Mouse (Mus musculus) forebrain, embryonic 13.5 days (tissue): ENCODE data around the gene Gm20489. TPM values are rescaled to one million over a fixed set of nuclear protein-coding genes. Genes with fewer than 3 reads are reported as not detected.

ENCODE experiments used
- ATAC-seq: fragments of 200-750 bp; cut with Nextera tagmentation; 2 replicates; pipeline ENCODE4 v1.8.0; 2017
- H3K27ac ChIP-seq: fragments of 300-500 bp; sonication (generic); 2 replicates; pipeline ENCODE4 v1.5.1; 2015; ENCODE audit warnings: inconsistent platforms, mild to moderate bottlenecking, moderate library complexity
- H3K27me3 ChIP-seq: fragments of 300-500 bp; sonication (generic); 2 replicates; pipeline ENCODE4 v1.6.1; 2015; ENCODE audit warnings: mild to moderate bottlenecking, inconsistent platforms
- H3K36me3 ChIP-seq: fragments of 300-500 bp; sonication (generic); 2 replicates; pipeline ENCODE4 v1.6.1; 2015; ENCODE audit warnings: mild to moderate bottlenecking, inconsistent platforms; ENCODE audit not compliant: poor library complexity, severe bottlenecking
- H3K4me1 ChIP-seq: fragments of 300-500 bp; sonication (generic); 2 replicates; pipeline ENCODE4 v1.6.1; 2015; ENCODE audit warnings: inconsistent platforms
- H3K4me2 ChIP-seq: fragments of 300-500 bp; sonication (generic); 2 replicates; pipeline ENCODE4 v1.6.1; 2015; ENCODE audit warnings: inconsistent platforms, mild to moderate bottlenecking, moderate library complexity
- H3K4me3 ChIP-seq: fragments of 300-500 bp; sonication (generic); 2 replicates; pipeline ENCODE4 v1.5.1; 2015; ENCODE audit warnings: mild to moderate bottlenecking, inconsistent platforms
- H3K9ac ChIP-seq: fragments of 300-500 bp; sonication (generic); 2 replicates; pipeline ENCODE4 v1.6.1; 2015; ENCODE audit warnings: mild to moderate bottlenecking, inconsistent platforms
- H3K9me3 ChIP-seq: fragments of 300-500 bp; sonication (generic); replicated peaks from 2 replicates; pipeline ENCODE4 v1.6.1; 2016; ENCODE audit warnings: inconsistent platforms
- WGBS: fragments of 180-500 bp; shearing (Covaris S2); methylation state at CpG from one replicate; pipeline ENCODE4 v1.1.7; 2015; 5-methylcytosine and 5-hydroxymethylcytosine counted together
- polyA plus RNA-seq: library from polyadenylated mRNA; unstranded; fragments of >200 nt; fragmentation: Nextera tagmentation; extraction: Ambion mirVana; gene quantifications from 2 replicates; pipeline ENCODE4 v1.2.1, GENCODE M21; 2015

Gm20489 gene
- polyA plus RNA-seq, 1 experiment from 2014 or later: not detected

GRCm38 (mm10) chrX:101287543-101287942 lies 18.7 kb upstream of the Gm20489 start:
- ATAC-seq: no peak
- Histone ChIP-seq H3K4me2 (no peak overlapping the region), H3K9me3 (no peaks in the 10 kb centered on the region), H3K36me3 (peaks cover 90% of the 10 kb centered on the region), H3K27me3 (no peaks in the 10 kb centered on the region), H3K9ac (no peak overlapping the region), H3K27ac (no peak overlapping the region), H3K4me1 (no peaks in the 10 kb centered on the region), H3K4me3 (no peak overlapping the region)
- WGBS: 95% methylated on average over 3 of the region's 3 CpGs

DNA sequence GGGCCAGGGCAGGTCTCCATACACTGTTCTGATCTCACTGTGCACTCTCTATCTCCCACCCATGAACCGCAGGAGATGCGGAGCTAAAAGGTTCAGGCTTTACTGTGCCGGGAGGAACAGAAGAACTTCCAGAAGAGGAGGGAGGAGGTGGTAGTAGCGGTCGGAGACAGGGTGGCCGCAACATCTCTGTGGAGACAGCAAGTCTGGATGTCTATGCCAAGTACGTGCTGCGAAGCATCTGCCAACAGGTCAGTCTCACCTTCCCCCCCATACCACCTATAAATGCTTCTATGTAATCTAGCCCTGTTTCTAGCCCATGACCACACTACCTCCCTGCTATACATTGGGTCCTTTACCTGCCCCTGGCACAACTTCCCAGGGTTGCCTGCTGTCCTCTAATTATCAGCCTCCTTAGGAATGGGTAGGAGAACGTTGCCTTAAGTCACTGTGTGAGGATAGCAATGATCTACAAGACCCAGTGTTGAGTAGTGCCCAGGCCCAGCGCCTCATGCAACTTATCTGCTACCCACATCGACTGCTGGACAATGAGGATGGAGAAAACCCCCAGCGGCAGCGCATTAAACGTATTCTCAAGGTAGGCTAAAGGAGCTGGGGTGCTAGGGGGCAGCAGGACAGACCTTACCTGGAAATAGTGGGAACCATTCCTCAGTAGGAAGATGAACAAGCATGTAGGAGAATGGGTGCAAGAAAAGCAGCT lies 17.3 kb upstream of the Gm20489 start:
- Histone ChIP-seq H3K4me1 (no peaks in the 10 kb centered on the region), H3K4me2 (no peak overlapping the region), H3K36me3 (peaks cover 91% of the 10 kb centered on the region), H3K9me3 (no peaks in the 10 kb centered on the region), H3K9ac (no peak overlapping the region), H3K4me3 (no peak overlapping the region), H3K27ac (no peak overlapping the region), H3K27me3 (no peaks in the 10 kb centered on the region)
- WGBS: 90% methylated on average over 14 of the region's 14 CpGs
- ATAC-seq: no peak

DNA sequence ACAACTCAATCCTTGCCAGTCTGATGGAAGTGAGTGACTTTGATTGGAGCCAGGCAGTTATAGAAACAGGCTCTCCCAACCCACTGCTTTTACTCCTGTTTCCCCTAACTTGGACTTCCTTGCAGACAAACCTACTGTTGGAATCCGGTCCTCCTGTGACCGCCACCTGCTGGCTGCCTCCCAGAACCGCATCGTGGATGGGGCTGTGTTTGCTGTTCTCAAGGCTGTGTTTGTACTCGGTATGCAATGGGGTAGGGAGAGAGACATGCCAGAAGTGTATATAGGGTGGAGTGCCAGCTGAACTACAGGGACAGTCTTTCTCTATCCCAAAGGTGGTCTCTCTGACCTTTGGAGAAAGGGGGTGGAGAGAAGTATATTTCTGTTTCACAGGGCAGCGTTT lies 16.7 kb upstream of the Gm20489 start:
- no peaks in the 10 kb centered on the region for H3K4me1 ChIP-seq
- no peak overlapping the region for H3K4me2 ChIP-seq
- H3K4me3 ChIP-seq: no peak overlapping the region
- H3K9me3 ChIP-seq: no peaks in the 10 kb centered on the region
- no peak overlapping the region for H3K9ac ChIP-seq
- 32% methylated on average over 6 of the region's 6 CpGs for WGBS
- H3K27me3 ChIP-seq: no peaks in the 10 kb centered on the region
- peaks cover 87% of the 10 kb centered on the region for H3K36me3 ChIP-seq
- H3K27ac ChIP-seq: no peak overlapping the region
- ATAC-seq: peak; percentile 67

GRCm38 (mm10) chrX:101282813-101283212 lies 14.0 kb upstream of the Gm20489 start:
- 81% methylated on average over 6 of the region's 6 CpGs for WGBS
- no peaks in the 10 kb centered on the region for H3K27me3 ChIP-seq
- H3K9me3 ChIP-seq: no peaks in the 10 kb centered on the region
- H3K4me1 ChIP-seq: no peaks in the 10 kb centered on the region
- H3K36me3 ChIP-seq: peaks cover 77% of the 10 kb centered on the region
- H3K27ac ChIP-seq: no peak overlapping the region
- no peak overlapping the region for H3K9ac ChIP-seq
- ATAC-seq: no peak
- H3K4me2 ChIP-seq: no peak overlapping the region
- no peak overlapping the region for H3K4me3 ChIP-seq

GRCm38 (mm10) chrX:101273875-101274738 lies 5.3 kb upstream of the Gm20489 start, which contains the start of gene Med12:
Gene Med12 (plus strand): TSS chrX:101274030.
- Histone ChIP-seq H3K4me2 (peak within 1 kb of the TSS; percentile 57), H3K9me3 (no peaks in the 10 kb centered on the region), H3K4me1 (peaks cover 10% of the 10 kb centered on the region; the same call in 1 of the 2 replicates), H3K27ac (peak within 1 kb of the TSS; percentile 51), H3K27me3 (no peaks in the 10 kb centered on the region), H3K9ac (peak within 1 kb of the TSS; percentile 73), H3K36me3 (peaks cover 22% of the 10 kb centered on the region), H3K4me3 (peak within 1 kb of the TSS; percentile 56)
- peak; percentile 99 for ATAC-seq
- WGBS: 14% methylated on average over 54 of the region's 54 CpGs

DNA sequence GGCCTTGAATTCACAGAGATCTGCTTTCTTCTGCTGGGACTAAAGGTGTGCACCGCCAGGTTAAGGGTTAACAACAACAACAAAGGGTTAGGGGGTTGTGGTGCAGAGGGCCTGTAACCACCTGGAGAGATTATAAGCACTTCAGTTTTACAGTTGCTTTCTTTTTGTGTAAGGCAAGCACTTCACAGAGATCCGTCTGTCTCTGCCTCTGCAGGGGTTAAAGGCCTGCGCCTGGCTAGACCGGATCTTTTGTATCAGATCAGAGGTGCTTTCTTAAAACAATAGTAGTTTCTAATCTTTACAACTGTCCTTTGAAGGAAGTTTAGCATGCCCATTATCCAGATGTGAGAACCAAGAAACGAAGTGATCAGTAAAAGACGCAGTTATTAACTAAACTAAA lies 4.6 kb upstream of the Gm20489 start:
- 27% methylated on average over 6 of the region's 6 CpGs for WGBS
- H3K27ac ChIP-seq: no peak overlapping the region
- peak overlapping the region; percentile 57 for H3K4me2 ChIP-seq
- H3K4me3 ChIP-seq: peak overlapping the region; percentile 56
- peaks cover 10% of the 10 kb centered on the region; the same call in 1 of the 2 replicates for H3K4me1 ChIP-seq
- peaks cover 16% of the 10 kb centered on the region for H3K36me3 ChIP-seq
- peak overlapping the region; percentile 73 for H3K9ac ChIP-seq
- H3K9me3 ChIP-seq: no peaks in the 10 kb centered on the region
- peak; percentile 17 for ATAC-seq
- H3K27me3 ChIP-seq: no peaks in the 10 kb centered on the region

DNA sequence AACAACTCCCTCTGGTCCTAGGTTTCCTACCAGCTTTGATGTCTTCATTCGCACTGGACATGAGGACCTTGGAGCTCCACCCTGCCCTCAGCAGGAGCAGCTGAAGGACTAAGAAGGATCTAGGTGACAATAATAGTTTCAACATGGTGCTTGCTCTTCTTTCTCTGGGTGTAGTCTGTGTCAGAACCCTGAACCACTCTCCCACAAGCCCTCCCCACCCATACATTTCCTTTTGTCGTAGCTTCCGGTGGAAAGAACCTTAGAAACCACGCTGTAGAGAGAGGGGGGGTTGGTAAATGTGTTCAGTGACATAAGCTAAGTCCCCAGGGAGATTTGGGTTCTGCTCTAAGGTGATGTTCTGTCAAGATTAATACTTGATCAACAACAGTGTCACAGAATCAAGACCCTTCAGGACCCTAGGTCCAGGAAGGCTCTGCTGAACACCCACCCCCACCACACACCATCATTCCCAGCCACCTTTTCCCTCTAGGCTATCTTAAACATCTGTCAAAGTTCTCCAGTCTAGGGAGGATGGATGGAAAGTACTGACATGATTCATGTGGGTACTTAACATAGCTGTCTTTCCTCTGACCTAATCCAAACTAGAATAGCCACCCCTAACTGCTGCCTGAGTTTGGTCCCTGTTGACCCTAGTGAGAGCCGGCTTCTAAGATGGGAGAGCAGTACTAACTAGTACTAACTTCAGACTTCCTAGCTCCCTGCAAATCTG lies 633 bp downstream of the Gm20489 start, which contains the start of gene Il2rg:
Gene Il2rg, minus strand, starts transcription at position 231 of the 730 bp plus-strand sequence.
- WGBS: 84% methylated on average over 5 of the region's 5 CpGs
- Histone ChIP-seq H3K9ac (no peak within 1 kb of the TSS), H3K27ac (no peak within 1 kb of the TSS), H3K36me3 (no peaks in the 10 kb centered on the region), H3K4me3 (no peak within 1 kb of the TSS), H3K4me2 (no peak within 1 kb of the TSS), H3K9me3 (no peaks in the 10 kb centered on the region), H3K27me3 (no peaks in the 10 kb centered on the region), H3K4me1 (no peaks in the 10 kb centered on the region)
- no peak for ATAC-seq

DNA sequence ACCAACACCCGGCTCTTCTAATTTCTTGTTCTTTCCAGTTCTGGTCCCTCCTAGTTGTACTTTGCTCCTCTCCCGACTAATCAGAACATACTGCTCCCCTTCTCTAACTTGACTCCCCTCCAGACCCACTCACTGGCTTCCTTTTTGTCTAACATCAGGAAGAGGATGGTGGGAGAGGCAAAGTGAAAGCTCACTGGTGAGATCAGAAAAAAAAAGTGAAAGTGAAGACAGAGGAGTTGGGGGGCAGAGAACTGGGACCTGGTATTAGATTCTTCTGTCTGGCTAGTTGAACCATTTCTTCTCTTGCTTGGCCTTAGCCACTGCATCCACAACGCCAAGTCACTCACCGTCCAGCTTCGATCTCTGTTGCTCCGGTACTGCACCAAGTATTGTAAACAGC lies 2.2 kb downstream of the Gm20489 start:
- no peak overlapping the region for H3K9ac ChIP-seq
- no peak overlapping the region for H3K4me3 ChIP-seq
- no peak overlapping the region for H3K4me2 ChIP-seq
- no peaks in the 10 kb centered on the region for H3K27me3 ChIP-seq
- no peak overlapping the region for H3K27ac ChIP-seq
- ATAC-seq: no peak
- H3K4me1 ChIP-seq: no peaks in the 10 kb centered on the region
- no peaks in the 10 kb centered on the region for H3K36me3 ChIP-seq
- H3K9me3 ChIP-seq: no peaks in the 10 kb centered on the region
- 95% methylated on average over 6 of the region's 6 CpGs for WGBS

DNA sequence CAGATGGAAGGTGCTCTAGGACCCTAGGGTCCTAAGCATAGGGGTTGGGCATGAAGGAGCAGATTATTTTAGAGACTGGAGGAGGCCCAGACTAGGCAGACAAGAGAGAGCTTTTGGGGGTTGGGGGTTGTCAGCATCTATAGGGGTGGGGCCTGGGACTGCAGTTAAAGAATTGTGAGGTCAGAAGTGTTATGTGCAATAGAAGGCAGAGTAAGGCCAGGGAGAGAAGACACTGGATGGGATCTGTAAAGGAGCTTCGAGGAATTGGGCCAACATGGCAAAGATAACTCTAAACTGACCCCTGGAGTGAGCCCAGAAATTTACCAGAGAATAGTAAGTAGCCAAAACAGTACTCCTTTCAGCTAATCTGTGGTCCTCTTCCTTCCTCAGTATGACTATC lies 4.9 kb downstream of the Gm20489 start, which contains the start of gene Gm614:
Gene Gm614, minus strand, starts transcription at position 101 of the 400 bp plus-strand sequence.
- peaks cover 9% of the 10 kb centered on the region for H3K4me1 ChIP-seq

GRCm38 (mm10) chrX:101260441-101261325 lies 8.1 kb downstream of the Gm20489 start:
- 20% methylated on average over 12 of the region's 13 CpGs for WGBS
- H3K36me3 ChIP-seq: peaks cover 7% of the 10 kb centered on the region; the same call in 1 of the 2 replicates
- no peak overlapping the region for H3K4me3 ChIP-seq
- peak overlapping the region; percentile 57 for H3K27ac ChIP-seq
- no peaks in the 10 kb centered on the region for H3K9me3 ChIP-seq
- peak; percentile 66 for ATAC-seq
- no peak overlapping the region for H3K9ac ChIP-seq
- no peak overlapping the region for H3K4me2 ChIP-seq
- peaks cover 10% of the 10 kb centered on the region for H3K4me1 ChIP-seq
- no peaks in the 10 kb centered on the region for H3K27me3 ChIP-seq

More for the DNA sequence above, 4.9 kb downstream of the Gm20489 start, which contains the start of gene Gm614:
- Histone ChIP-seq H3K27me3 (no peaks in the 10 kb centered on the region), H3K9me3 (no peaks in the 10 kb centered on the region), H3K4me3 (no peak within 1 kb of the TSS), H3K36me3 (peaks cover 1% of the 10 kb centered on the region; the same call in 1 of the 2 replicates), H3K4me2 (no peak within 1 kb of the TSS), H3K9ac (no peak within 1 kb of the TSS), H3K27ac (no peak within 1 kb of the TSS)
- no peak for ATAC-seq
- 95% methylated on average over 1 of the region's 1 CpGs for WGBS

- Histone ChIP-seq H3K4me1 (peaks cover 19% of the 10 kb centered on the region), H3K4me2 (no peak overlapping the region), H3K9me3 (no peaks in the 10 kb centered on the region), H3K4me3 (no peak overlapping the region), H3K27me3 (no peaks in the 10 kb centered on the region), H3K36me3 (peaks cover 7% of the 10 kb centered on the region; the same call in 1 of the 2 replicates), H3K9ac (no peak overlapping the region), H3K27ac (no peak overlapping the region)
- ATAC-seq: no peak
- 86% methylated on average over 13 of the region's 13 CpGs for WGBS
These were observed 12.2 kb downstream of the Gm20489 start for GRCm38 (mm10) chrX:101256603-101257002.
